Comparison of ENCODE assay signal across 8 mouse cellular contexts in genomic region chr8:10574096-10574495, GRCm38 (mm10).
DNase-seq lines count a peak whose midpoint lies in the region; ATAC-seq and TF ChIP-seq lines count a peak whose summit lies in the region.

No protein-coding gene starts in this region.

- H3K4me2 ChIP-seq in midbrain, embryonic 11.5 days = no peak overlapping the region
- H3K4me2 ChIP-seq in midbrain, embryonic 13.5 days (replicated peaks) = no peak overlapping the region
- 0 out of 2 replicates have a peak overlapping the region, but pooled peaks have one; percentile 10 for H3K4me2 ChIP-seq in lung, embryonic 15.5 days

- H3K27me3 ChIP-seq in midbrain, embryonic 11.5 days (ENCODE audit: control insufficient read depth, insufficient read depth, low read length) = no peaks in the 10 kb centered on the region
- H3K27me3 ChIP-seq in midbrain, embryonic 13.5 days = 0 out of 2 replicates have a peak, but pooled peaks cover 4% of the 10 kb centered on the region
- H3K27me3 ChIP-seq in lung, embryonic 15.5 days = no peaks in the 10 kb centered on the region

- no peaks in the 10 kb centered on the region for H3K4me1 ChIP-seq in midbrain, embryonic 11.5 days (ENCODE audit: control insufficient read depth, insufficient read depth, low read length)
- H3K4me1 ChIP-seq in midbrain, embryonic 13.5 days (replicated peaks) = no peaks in the 10 kb centered on the region
- H3K4me1 ChIP-seq in lung, embryonic 15.5 days = no peaks in the 10 kb centered on the region

- no peaks in the 10 kb centered on the region for H3K9me3 ChIP-seq in midbrain, embryonic 11.5 days (ENCODE audit: control insufficient read depth, low read length)
- H3K9me3 ChIP-seq in midbrain, embryonic 13.5 days = no peaks in the 10 kb centered on the region
- H3K9me3 ChIP-seq in lung, embryonic 15.5 days = no peaks in the 10 kb centered on the region

- WGBS in midbrain, embryonic 11.5 days = 23% methylated on average over 6 of the region's 6 CpGs
- 20% methylated on average over 6 of the region's 6 CpGs for WGBS in midbrain, embryonic 13.5 days
- 14% methylated on average over 6 of the region's 6 CpGs for WGBS in large intestine, adult 2 months
- WGBS in lung, embryonic 15.5 days = 7% methylated on average over 6 of the region's 6 CpGs

- H3K36me3 ChIP-seq in midbrain, embryonic 11.5 days (ENCODE audit: control insufficient read depth, insufficient read depth, low read length) = no peaks in the 10 kb centered on the region; the same call in 1 of the 2 replicates
- peaks cover 8% of the 10 kb centered on the region for H3K36me3 ChIP-seq in midbrain, embryonic 13.5 days
- no peaks in the 10 kb centered on the region for H3K36me3 ChIP-seq in lung, embryonic 15.5 days

- no peak for TF ChIP-seq POLR2A in brain, embryonic 14.5 days (IDR thresholded peaks at IDR 0.05; ENCODE audit: borderline replicate concordance, extremely low read depth, insufficient read depth, insufficient read length, poor library complexity, severe bottlenecking)

- ATAC-seq in midbrain, embryonic 11.5 days (ENCODE audit: low FRiP score) = no peak
- ATAC-seq in midbrain, embryonic 13.5 days = no peak
- no peak for ATAC-seq in lung, embryonic 15.5 days (ENCODE audit: borderline replicate concordance, extremely low read depth, low FRiP score, low TSS enrichment)

- H3K4me3 ChIP-seq in midbrain, embryonic 11.5 days (ENCODE audit: low read depth, low read length) = no peak overlapping the region
- H3K4me3 ChIP-seq in midbrain, embryonic 13.5 days (replicated peaks) = no peak overlapping the region
- H3K4me3 ChIP-seq in lung, embryonic 15.5 days = no peak overlapping the region

- no peak overlapping the region for H3K27ac ChIP-seq in midbrain, embryonic 11.5 days (ENCODE audit: low read depth, low read length)
- H3K27ac ChIP-seq in midbrain, embryonic 13.5 days = no peak overlapping the region
- no peak overlapping the region for H3K27ac ChIP-seq in lung, embryonic 15.5 days

- TF ChIP-seq CTCF in brain, embryonic 14.5 days (IDR thresholded peaks at IDR 0.05; ENCODE audit: borderline replicate concordance, extremely low read depth, insufficient read depth, insufficient read length) = peak; percentile 87

- H3K9ac ChIP-seq in midbrain, embryonic 11.5 days (ENCODE audit: low read length) = no peak overlapping the region
- H3K9ac ChIP-seq in midbrain, embryonic 13.5 days (replicated peaks) = no peak overlapping the region
- H3K9ac ChIP-seq in lung, embryonic 15.5 days = no peak overlapping the region

- DNase-seq in midbrain, embryonic 11.5 days (ENCODE audit: low spot score, missing footprints) = peak; percentile 98
- peak; percentile 89 for DNase-seq in brain, embryonic 14.5 days (ENCODE audit: low read depth)
- peak; percentile 78 for DNase-seq in forelimb bud, embryonic 11.5 days (ENCODE audit: low read depth, low spot score)
- DNase-seq in large intestine, adult 2 months (ENCODE audit: low read depth, low spot score) = peak; percentile 52
- peak; percentile 58 for DNase-seq in right cerebral cortex, postnatal 25 days
- peak; percentile 89 for DNase-seq in urinary bladder, postnatal 25 days (ENCODE audit: low spot score)
